Mouse (Mus musculus) hindbrain, embryonic 14.5 days (tissue): Measurements from ENCODE around the gene H2-Ob. TPM values are rescaled to one million over a fixed set of nuclear protein-coding genes. Genes with fewer than 3 reads are reported as not detected.

Experiments used
- ATAC-seq: fragments of 200-750 bp; cut with Nextera tagmentation; 2 replicates; pipeline ENCODE4 v1.8.0; 2017; ENCODE audit warnings: moderate number of reproducible peaks, mild to moderate bottlenecking, moderate TSS enrichment, moderate library complexity; ENCODE audit not compliant: low FRiP score
- DNase-seq: peaks from one replicate; pipeline ENCODE4 v3.0.0-alpha.2; 2015; ENCODE audit warnings: low spot score
- H3K27ac ChIP-seq: fragments of 300-500 bp; sonication (generic); 2 replicates; pipeline ENCODE4 v1.5.1; 2014; ENCODE audit warnings: mild to moderate bottlenecking, moderate library complexity
- H3K27me3 ChIP-seq: fragments of 300-500 bp; sonication (generic); 2 replicates; pipeline ENCODE4 v1.6.1; 2014; ENCODE audit warnings: mild to moderate bottlenecking, low read length, mixed read lengths; ENCODE audit not compliant: control insufficient read depth, insufficient read depth
- H3K36me3 ChIP-seq: fragments of 300-500 bp; sonication (generic); replicated peaks from 2 replicates; pipeline ENCODE4 v1.6.1; 2014; ENCODE audit not compliant: control insufficient read depth, insufficient read depth
- H3K4me1 ChIP-seq: fragments of 300-500 bp; sonication (generic); replicated peaks from 2 replicates; pipeline ENCODE4 v1.6.1; 2014; ENCODE audit warnings: antibody characterized with exemption, low read length, mixed read lengths; ENCODE audit not compliant: control insufficient read depth, insufficient read depth
- H3K4me2 ChIP-seq: fragments of 300-500 bp; sonication (generic); replicated peaks from 2 replicates; pipeline ENCODE4 v1.6.1; 2014; ENCODE audit warnings: mild to moderate bottlenecking, moderate library complexity
- H3K4me3 ChIP-seq: fragments of 300-500 bp; sonication (generic); replicated peaks from 2 replicates; pipeline ENCODE4 v1.5.1; 2014; ENCODE audit warnings: mild to moderate bottlenecking, low read length
- H3K9ac ChIP-seq: fragments of 300-500 bp; sonication (generic); 2 replicates; pipeline ENCODE4 v1.6.1; 2014
- H3K9me3 ChIP-seq: fragments of 300-500 bp; sonication (generic); 2 replicates; pipeline ENCODE4 v1.6.1; 2016; ENCODE audit warnings: low read length; ENCODE audit not compliant: control insufficient read depth
- WGBS: fragments of 180-500 bp; shearing (Covaris S2); extraction: QIAGEN DNeasy Blood & Tissue Kit; methylation state at CpG from one replicate; pipeline ENCODE4 v1.1.7; 2014; 5-methylcytosine and 5-hydroxymethylcytosine counted together
- polyA plus RNA-seq: library from polyadenylated mRNA; unstranded; fragments of >200 nt; fragmentation: Nextera tagmentation; extraction: Ambion mirVana; gene quantifications from 2 replicates; pipeline ENCODE4 v1.2.1, GENCODE M21; 2014

Gene H2-Ob
- polyA plus RNA-seq, 1 experiment from 2014 or later: not detected

DNA sequence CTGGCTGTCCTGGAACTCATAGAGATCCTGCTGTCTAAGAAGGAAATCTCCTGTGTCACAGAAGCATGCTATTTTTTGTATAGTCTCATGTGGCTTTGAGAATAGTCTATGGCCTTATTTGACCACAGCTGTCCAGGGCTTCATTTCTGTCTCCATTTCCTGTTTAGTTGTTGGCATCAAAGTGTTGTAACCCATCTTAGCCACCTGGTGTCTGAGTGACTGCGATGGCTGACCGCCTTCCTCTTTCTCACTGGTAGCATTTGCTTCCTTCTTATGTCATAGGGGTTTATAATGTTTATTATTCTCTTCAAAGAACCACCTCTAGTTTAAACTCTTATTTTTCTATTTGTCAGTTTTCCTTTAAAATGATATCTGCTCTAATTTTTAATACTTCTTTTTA is 10.1 kb downstream of the H2-Ob start:
- H3K9me3 ChIP-seq: no peaks in the 10 kb centered on the region
- H3K36me3 ChIP-seq: no peaks in the 10 kb centered on the region
- no peak for DNase-seq
- no peak overlapping the region for H3K4me3 ChIP-seq
- H3K27me3 ChIP-seq: no peaks in the 10 kb centered on the region
- H3K4me1 ChIP-seq: no peaks in the 10 kb centered on the region
- H3K4me2 ChIP-seq: no peak overlapping the region
- no peak overlapping the region for H3K27ac ChIP-seq
- no peak overlapping the region for H3K9ac ChIP-seq
- no peak for ATAC-seq
- WGBS: 80% methylated on average over 2 of the region's 2 CpGs

- Histone ChIP-seq H3K4me2 (no peak overlapping the region), H3K36me3 (no peaks in the 10 kb centered on the region), H3K27me3 (no peaks in the 10 kb centered on the region), H3K27ac (no peak overlapping the region), H3K9me3 (no peaks in the 10 kb centered on the region), H3K9ac (no peak overlapping the region), H3K4me3 (no peak overlapping the region), H3K4me1 (no peaks in the 10 kb centered on the region)
- ATAC-seq (no peak), DNase-seq (no peak)
- WGBS: 55% methylated on average over 3 of the region's 3 CpGs
These were observed 10.7 kb downstream of the H2-Ob start for GRCm38 (mm10) chr17:34249361-34249760.

DNA sequence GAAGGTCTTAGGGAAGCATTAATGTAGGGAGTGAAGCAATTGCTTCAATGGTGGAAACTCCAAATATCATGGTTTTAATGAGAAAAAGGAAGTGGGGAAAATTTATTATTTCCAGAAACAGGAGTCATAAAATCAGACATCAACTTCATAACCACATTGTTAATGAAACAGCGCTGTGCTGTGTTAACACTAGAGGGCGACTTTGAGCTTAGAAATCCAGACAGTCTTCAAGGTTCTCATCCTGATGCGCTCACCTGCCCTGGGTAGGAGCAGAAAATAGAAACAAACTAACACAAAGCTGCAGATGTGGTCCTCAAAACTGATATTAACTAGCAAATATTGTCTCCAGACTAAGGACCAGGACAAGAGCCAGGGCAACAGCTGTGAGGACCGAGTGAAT is 11.2 kb downstream of the H2-Ob start:
- no peak overlapping the region for H3K4me2 ChIP-seq
- H3K9ac ChIP-seq: no peak overlapping the region
- H3K27me3 ChIP-seq: no peaks in the 10 kb centered on the region
- H3K36me3 ChIP-seq: no peaks in the 10 kb centered on the region
- H3K9me3 ChIP-seq: no peaks in the 10 kb centered on the region
- no peak overlapping the region for H3K27ac ChIP-seq
- DNase-seq (peak; percentile 75), ATAC-seq (no peak)
- 22% methylated on average over 4 of the region's 4 CpGs for WGBS
- H3K4me1 ChIP-seq: no peaks in the 10 kb centered on the region
- H3K4me3 ChIP-seq: no peak overlapping the region

- 52% methylated on average over 4 of the region's 4 CpGs for WGBS
- H3K9ac ChIP-seq: no peak overlapping the region
- ATAC-seq: no peak
- H3K36me3 ChIP-seq: no peaks in the 10 kb centered on the region
- no peaks in the 10 kb centered on the region for H3K27me3 ChIP-seq
- H3K9me3 ChIP-seq: no peaks in the 10 kb centered on the region
- DNase-seq: no peak
- H3K4me1 ChIP-seq: no peaks in the 10 kb centered on the region
- H3K4me3 ChIP-seq: no peak overlapping the region
- H3K27ac ChIP-seq: no peak overlapping the region
- H3K4me2 ChIP-seq: no peak overlapping the region
These were observed 13.0 kb downstream of the H2-Ob start for GRCm38 (mm10) chr17:34251666-34252065.

- ATAC-seq (no peak), DNase-seq (no peak)
- Histone ChIP-seq H3K9ac (no peak overlapping the region), H3K4me2 (no peak overlapping the region), H3K4me3 (no peak overlapping the region), H3K4me1 (no peaks in the 10 kb centered on the region), H3K27me3 (no peaks in the 10 kb centered on the region), H3K9me3 (no peaks in the 10 kb centered on the region), H3K27ac (no peak overlapping the region), H3K36me3 (no peaks in the 10 kb centered on the region)
- WGBS: 84% methylated on average over 5 of the region's 5 CpGs
These were observed 17.8 kb downstream of the H2-Ob start for GRCm38 (mm10) chr17:34256501-34256900.

DNA sequence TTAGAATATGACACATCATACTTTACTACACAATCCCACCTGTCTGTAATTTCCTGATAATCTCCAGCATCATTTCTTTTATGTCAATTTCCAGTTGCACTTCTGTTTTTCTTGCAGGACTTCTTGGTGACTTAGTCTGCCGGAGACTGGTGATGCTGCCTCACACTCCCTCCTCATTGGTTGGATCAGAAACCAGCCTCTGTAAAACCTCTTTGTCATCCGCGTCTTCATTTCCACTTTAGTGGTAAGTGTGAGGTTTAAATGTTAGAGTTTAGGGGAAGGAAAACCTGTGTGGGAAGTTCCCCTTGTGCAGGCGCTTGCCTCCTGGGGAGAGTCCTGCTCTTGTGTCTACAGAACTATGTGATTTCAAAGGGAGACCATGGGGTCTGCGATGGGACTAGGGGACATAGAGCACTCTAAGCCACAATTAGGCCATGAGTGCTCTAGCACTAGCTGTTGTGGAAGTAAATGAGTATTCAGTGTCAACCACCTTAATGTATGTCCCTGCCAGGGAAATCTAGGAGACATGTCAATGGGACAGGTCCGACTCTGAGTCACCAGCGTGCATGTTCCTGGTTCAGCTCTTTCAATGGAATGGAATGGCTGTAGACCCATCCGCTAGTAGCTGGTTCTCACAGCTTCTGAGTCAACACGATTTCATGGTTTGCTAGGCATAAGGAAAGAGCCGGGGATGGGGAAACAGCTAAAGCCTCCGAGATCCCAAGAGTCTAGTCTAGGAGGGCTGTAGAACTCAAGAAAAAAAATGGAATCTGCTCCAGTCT is 19.1 kb downstream of the H2-Ob start, which contains the start of gene H2-Ab1:
Gene H2-Ab1 (plus strand): TSS at position 96 of the 782 bp plus-strand sequence.
- no peaks in the 10 kb centered on the region for H3K4me1 ChIP-seq
- no peak for ATAC-seq
- no peaks in the 10 kb centered on the region for H3K36me3 ChIP-seq
- peak; percentile 86 for DNase-seq
- no peak within 1 kb of the TSS for H3K27ac ChIP-seq
- no peak within 1 kb of the TSS for H3K4me3 ChIP-seq
- H3K4me2 ChIP-seq: no peak within 1 kb of the TSS
- H3K27me3 ChIP-seq: peaks cover 3% of the 10 kb centered on the region; the same call in 1 of the 2 replicates
- no peak within 1 kb of the TSS for H3K9ac ChIP-seq
- no peaks in the 10 kb centered on the region for H3K9me3 ChIP-seq
- 72% methylated on average over 11 of the region's 11 CpGs for WGBS

GRCm38 (mm10) chr17:34260551-34260950 is 21.8 kb downstream of the H2-Ob start:
- Histone ChIP-seq H3K4me1 (peaks cover 22% of the 10 kb centered on the region), H3K9ac (no peak overlapping the region), H3K27ac (no peak overlapping the region), H3K36me3 (no peaks in the 10 kb centered on the region), H3K27me3 (peaks cover 29% of the 10 kb centered on the region), H3K9me3 (no peaks in the 10 kb centered on the region), H3K4me3 (no peak overlapping the region), H3K4me2 (no peak overlapping the region)
- no peak for DNase-seq
- WGBS: 79% methylated on average over 5 of the region's 5 CpGs
- ATAC-seq: no peak

DNA sequence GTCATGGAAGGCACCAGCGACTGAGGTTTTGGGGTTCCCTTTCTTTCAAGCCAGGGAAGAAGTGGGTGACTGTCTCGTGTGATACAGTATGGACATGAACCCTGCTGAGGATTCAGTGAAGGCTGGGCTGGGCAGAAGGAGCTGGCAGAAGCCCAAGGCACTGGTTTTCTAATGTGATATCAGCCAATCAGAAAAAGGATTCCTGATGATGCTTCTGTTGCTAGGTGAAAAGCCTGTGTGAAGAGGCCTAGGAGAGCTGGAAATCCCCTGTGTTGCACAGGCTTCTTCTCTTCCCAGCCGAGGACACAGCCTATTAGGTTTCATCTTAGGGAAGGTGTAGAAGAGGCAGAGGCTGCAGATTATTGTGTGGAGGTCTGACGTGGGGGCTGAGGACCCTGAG is 22.8 kb downstream of the H2-Ob start:
- H3K36me3 ChIP-seq: no peaks in the 10 kb centered on the region
- 25% methylated on average over 4 of the region's 4 CpGs for WGBS
- H3K4me3 ChIP-seq: no peak overlapping the region
- no peak overlapping the region for H3K4me2 ChIP-seq
- no peak overlapping the region for H3K9ac ChIP-seq
- H3K4me1 ChIP-seq: peaks cover 22% of the 10 kb centered on the region
- H3K27me3 ChIP-seq: peaks cover 29% of the 10 kb centered on the region
- ATAC-seq: peak; percentile 77
- H3K27ac ChIP-seq: no peak overlapping the region
- peak; percentile 96 for DNase-seq
- no peaks in the 10 kb centered on the region for H3K9me3 ChIP-seq

GRCm38 (mm10) chr17:34263068-34263467 is 24.4 kb downstream of the H2-Ob start:
- H3K36me3 ChIP-seq: no peaks in the 10 kb centered on the region
- H3K9ac ChIP-seq: peak overlapping the region; percentile 16; the same call in 1 of the 2 replicates
- H3K9me3 ChIP-seq: no peaks in the 10 kb centered on the region
- 2% methylated on average over 8 of the region's 8 CpGs for WGBS
- peaks cover 22% of the 10 kb centered on the region for H3K4me1 ChIP-seq
- no peak overlapping the region for H3K27ac ChIP-seq
- DNase-seq (peak; percentile 96), ATAC-seq (peak; percentile 78)
- H3K4me2 ChIP-seq: peak overlapping the region; percentile 97
- peaks cover 29% of the 10 kb centered on the region for H3K27me3 ChIP-seq
- H3K4me3 ChIP-seq: peak overlapping the region; percentile 46
